Mouse (Mus musculus): ENCODE data around the gene Olfr1154.

The Olfr1154 gene

GRCm38 (mm10) chr2:87905066-87905465, at the start of gene Olfr1154:
TSS of gene Olfr1154 (minus strand) at chr2:87905166.
- DNase-seq, result no peak

- DNase-seq, result no peak
Observed at GRCm38 (mm10) chr2:87953000-87953399, 48.0 kb upstream of the Olfr1154 start, which contains the start of gene Olfr1156. TSS of gene Olfr1156 (minus strand) at chr2:87953100.

GRCm38 (mm10) chr2:87945037-87945436, 40.1 kb upstream of the Olfr1154 start, which contains the start of gene Olfr1155:
TSS of gene Olfr1155 (minus strand) at chr2:87945137.
- DNase-seq, result no peak

GRCm38 (mm10) chr2:87894662-87895061, 10.3 kb downstream of the Olfr1154 start, which contains the start of gene Olfr1153:
TSS of gene Olfr1153 (plus strand) at chr2:87894962.
- no peak for DNase-seq

GRCm38 (mm10) chr2:87866192-87866591, 38.8 kb downstream of the Olfr1154 start, which contains the start of gene Olfr1152:
TSS of gene Olfr1152 (plus strand) at chr2:87866492.
- no peak for DNase-seq

GRCm38 (mm10) chr2:87855562-87855961, 49.4 kb downstream of the Olfr1154 start, which contains the start of gene Olfr1151:
TSS of gene Olfr1151 (plus strand) at chr2:87855862.
- no peak for DNase-seq
